Mouse (Mus musculus): ENCODE measurements around the gene Gse1.

The Gse1 gene

DNA sequence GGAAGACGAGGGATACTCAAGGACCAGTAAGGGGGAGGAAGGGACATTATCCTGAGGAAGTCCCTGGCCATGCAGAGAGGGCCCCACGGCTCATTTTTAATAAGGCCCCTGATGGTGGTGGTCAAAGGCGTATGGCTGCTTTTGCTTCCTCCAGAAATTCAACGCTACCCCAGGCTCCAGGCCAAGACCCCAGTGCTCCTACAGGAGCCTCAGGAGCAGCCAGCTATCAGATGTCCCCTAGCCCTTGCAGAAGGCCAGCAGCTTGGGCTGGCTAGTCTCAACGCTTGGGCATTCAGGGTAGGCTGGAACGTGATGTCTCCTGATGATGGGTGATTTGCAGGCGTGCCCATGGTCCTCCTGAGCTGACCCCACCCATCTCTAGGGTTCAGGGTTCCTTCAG, 204.2 kb downstream of the Gse1 start:
- no peak for DNase-seq

DNA sequence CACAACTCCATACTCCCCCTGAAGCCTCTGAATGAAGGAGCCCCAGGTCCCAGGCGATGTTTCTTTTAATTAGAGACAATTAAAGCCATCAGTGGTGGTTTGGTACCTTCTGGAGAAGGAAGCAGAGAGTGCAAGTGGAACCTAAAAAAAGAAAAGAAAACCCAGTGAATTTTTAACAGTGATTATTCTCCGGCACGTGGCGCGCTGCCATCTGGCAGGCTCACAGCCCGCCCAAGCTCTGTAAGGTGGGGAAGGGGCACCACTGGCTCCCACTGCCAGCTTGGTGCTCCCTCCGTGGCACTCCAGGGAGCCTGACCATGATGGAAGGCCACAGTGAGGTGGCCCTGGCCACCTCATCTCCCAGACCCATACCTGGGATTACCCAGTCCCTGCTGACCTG, 204.9 kb downstream of the Gse1 start:
- no peak for DNase-seq

DNA sequence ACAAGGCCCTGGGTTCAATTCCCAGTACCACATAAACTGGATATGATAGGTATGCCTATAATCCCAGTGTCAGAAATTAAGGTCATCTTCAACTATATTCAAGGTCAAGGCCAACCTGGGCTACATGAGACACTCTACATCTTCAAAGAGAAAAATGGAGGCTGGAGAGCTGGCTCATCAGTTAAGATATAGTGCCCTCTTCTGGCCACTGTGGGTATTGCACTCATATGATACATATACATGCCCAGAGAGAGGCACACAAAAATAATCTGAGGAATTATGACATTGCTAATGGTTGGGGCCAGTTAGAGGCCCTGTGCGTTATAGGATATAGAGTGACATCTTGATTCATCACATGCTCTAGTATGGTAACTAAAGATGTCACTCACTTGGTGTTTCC, 205.5 kb downstream of the Gse1 start:
- DNase-seq: no peak

DNA sequence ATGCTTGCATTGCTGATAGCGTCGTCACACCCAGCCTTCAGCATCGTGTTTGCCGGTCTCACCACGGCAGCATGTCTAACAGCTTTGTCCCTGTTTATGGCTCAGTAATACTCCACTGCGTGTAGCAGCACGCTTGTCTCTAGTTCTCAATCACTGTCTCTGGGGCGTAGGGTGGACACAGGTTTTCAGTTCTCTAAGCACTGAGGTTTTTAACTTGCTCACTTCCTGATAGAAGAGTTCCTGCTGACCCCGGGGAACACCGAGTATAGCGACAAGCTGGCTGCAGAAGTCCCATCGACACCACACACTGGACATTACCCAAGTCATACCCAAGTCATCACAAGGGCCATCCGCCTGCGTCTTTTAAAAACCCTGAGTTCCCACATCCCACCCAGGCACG, 207.5 kb downstream of the Gse1 start:
- no peak for DNase-seq

DNA sequence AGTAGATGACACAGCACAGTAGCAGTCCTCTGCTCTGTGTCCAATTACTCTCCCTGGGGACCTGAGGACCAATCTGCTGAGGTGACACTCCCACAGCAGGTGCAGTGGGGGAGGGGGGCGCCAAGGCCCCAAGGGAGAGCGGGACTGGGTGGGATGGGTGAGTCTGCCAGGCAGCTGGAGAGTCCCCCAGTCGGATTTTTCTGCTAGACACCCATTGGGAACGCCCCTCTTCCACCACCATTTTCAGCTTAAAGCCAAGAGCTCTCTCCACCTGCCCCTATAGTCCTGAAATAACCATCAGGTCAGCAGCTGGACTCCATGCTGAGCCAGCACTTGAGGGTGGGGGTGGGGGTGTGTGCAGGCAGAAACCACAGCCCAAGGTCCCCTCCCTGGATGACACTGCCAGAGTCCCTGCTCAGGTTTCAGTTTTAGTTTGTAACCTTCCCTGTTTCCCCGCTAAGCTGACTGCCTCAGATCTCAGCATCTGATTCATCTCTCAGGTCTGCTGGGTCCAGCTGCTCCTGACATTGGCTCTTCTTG, 208.3 kb downstream of the Gse1 start:
- DNase-seq: no peak

DNA sequence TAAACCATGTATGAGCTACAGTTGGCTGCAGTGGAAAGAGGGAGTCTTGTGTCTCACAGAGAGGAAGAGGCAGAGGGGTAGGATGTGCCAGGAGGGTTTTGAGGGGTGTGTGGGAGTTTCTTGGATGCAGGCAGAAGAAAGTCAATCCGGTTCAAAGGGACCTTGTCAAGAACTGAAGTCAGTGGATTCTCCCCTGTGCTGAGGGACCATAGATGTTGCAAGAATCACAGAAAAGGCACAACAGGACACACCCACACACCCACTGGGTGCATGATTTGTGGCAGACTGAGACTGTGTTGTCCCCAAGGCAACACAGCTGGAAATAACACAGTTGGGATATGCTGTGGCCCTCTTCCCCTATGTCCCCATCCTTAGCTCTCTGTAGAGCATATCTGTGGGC, 209.0 kb downstream of the Gse1 start:
- DNase-seq: no peak

DNA sequence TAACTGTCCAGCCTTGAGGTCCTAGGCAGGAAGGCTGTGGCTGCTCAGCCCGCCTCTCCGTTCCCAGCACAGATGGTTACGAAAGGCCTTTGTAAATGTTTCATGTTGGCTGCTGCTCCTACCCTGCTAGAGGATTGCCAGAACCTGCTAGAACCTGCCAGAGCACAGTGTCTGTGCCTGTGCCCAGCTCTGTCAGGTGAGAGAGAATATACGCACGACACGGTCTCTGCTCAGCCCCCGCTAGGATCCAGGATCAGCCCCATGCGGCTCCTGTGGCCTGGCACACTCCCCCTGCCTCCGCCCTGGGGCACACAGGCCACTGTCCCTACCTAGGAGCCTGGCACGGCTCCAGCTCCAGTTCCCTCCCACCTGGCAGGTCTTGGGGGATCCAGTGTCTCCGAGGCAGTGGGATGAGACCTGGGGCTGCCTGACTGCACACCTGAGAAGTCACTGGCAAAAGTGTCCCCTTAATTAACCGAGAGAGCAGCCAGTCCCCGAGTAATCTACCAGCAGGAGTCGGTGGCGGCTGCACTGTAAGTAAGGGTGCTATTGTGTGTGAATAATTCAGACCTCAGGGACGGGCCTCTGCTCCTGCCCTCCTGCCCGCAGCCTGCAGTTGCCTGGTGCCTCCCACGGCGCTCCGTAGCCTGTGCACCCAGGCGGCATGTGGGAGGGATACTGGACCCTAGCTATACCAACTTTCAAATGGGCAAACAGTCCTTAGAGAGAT, 209.6 kb downstream of the Gse1 start:
- DNase-seq: peak; percentile 77

DNA sequence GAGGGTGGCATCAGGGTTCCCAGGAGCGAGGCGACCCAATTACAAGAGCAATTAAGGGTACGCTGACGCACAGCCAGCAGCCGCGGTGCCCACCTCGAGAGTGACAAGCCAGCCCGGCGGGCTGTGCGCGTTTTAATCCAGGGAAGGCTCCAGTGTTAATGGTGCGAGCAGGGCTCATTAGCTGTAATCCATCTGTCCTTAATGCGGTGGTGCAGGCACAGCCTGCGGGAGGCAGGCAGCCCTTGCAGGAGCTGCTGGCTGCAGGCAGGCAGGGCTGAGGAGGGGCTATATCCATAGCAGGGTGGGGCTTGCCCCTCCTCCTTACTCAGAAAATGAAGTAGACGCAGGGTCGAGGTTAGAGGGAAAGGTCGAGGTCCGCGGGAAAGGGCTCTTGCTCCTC, 211.1 kb downstream of the Gse1 start:
- DNase-seq: no peak

DNA sequence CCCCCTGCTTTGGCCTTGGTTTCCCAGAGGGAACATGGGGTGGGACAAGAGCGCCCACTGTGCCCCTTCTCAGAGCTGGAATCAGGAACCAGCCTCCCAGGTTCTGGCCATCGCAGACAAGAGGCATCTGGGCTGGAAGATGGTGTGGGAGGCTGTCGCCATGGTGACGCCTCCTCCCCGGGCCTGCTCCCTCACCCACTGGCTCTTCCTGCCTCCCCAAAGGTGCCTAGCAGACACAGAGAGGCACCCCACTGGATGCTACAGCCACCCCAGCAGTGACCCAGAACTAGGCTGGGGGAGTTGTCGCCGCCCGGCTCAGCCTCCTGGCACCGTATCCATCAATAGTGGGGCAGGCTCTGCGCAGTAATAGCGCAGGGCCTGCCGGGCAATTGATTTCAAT, 212.5 kb downstream of the Gse1 start:
- no peak for DNase-seq

DNA sequence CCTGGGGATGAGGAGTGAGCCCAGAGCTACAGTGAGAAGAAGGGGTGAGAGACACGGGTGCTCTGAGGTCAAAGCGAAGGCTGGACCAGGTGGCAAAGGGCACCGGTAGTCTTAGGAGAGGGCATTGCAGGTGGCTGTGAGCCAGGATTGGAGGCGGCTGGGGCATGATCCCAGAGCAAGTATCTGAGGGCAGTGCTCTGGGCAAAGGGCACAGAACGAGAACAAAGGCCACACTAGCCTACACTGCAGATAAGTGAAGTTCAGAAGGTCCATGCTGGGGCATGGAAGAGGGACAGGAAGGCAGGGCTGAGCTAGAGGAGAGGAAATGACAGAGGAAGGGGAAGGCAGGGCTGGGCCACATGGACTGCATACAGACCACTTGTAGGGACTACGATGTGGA, 213.4 kb downstream of the Gse1 start:
- DNase-seq: peak; percentile 74

DNA sequence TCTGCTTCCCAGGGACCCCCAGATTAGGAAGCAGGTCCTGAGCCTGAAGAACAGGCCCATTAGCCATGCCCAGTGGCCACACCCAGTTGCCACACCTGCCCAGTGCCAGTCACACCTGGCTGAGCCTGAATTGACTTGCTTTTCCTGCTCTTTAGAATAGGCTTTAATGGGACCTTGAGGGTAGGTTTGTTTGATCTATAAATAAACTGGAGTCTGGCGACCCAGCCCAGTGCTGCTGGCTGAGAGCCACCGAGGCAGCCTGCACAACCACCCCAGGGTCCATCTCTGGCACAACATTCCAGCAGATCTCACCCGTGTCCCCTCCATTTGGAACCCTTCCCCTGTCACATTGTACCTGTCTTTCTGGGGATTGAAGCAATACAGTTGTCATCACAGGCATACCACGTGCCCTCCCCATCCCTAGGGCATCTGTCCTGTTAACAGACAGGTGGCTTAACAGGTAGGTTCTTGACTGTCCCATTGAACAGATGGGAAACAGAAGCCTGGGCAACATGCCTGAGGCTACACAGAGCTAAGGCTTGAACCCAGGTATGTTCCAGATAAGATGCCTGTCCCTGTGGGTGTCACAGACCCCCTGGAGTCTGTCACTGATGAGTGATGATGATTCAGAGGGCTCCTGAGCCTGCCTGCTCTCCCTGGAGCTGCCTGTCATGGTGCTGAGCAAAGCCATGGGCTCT, 214.2 kb downstream of the Gse1 start:
- peak; percentile 66 for DNase-seq

DNA sequence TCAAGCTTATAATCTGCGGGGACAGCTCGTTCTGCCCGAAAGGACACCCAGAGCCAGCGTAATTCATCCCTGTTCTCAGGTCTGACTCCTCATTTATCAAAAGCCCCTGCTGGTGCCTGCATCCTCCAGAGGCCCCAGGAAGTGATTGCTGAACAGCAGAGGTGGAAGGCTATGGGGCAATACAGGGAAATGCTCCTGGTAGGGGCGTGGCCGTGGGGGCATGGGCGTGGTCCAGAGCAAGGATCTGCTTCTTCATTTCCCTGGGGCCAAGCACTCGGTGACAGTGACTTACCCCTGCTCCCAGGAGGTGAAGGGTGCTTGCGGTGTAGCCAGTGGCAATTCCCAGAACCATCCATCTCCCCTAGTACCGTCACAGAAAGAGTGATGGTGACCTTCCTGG, 217.0 kb downstream of the Gse1 start:
- DNase-seq: no peak

DNA sequence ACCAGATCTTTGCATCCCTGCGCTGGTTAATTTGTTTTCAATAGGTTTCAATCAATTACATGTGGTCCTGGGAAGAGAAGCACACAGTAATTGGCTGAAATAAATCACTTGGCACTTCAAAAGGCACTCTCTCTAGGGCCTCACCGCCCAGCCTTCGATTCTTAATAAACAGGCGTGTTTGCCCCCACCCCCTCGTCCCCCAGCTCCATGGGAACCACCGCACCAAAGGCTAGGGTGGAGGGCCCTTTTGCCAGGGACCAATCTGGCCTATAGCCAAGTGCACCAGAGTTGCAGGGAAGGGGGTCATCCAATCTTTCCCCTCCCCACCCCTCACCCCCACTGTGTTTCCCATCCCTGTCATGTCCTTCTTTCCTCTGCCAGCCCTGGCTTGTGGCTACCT, 219.9 kb downstream of the Gse1 start:
- no peak for DNase-seq

DNA sequence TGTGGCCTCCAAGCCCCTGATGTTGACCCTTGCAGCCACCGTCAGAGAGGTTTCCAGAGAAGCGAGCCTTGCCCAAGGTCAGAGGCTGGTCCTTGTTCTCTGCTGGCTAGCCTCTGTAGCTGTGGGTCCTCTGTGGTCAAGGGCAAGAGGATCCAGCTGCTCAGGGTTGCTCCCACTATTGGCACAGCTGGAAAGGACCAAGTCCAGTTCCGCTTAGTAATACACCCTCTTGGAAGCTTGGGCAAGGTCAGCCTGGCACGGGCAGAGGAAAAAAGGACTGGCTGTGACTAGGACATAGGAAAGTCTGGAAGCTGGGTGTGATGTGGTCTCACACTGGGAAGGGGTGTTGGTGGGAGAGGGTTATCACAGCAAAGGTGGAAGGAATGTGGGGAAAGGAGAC, 220.9 kb downstream of the Gse1 start:
- DNase-seq: no peak

DNA sequence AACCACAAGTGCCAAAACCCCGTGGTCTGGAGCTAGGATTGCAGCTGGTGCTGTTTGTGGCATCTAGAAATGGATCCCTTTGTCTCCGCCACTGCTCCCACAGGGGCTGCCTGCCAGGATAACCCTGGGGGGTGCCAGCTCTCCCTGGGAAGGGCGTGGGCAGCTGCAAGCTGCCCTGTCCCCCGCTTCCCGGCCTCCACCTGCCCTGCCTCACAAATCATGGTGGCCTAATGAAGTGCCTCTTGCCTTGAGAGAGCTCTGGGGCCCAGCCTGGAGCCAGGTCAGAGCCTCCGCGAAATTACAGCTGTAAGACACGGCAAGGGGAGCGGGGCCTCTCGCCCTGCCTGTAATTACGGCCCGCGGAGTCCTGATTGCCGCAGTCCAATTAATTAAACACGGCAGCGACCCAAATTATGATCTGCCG, 221.4 kb downstream of the Gse1 start:
- DNase-seq: no peak

DNA sequence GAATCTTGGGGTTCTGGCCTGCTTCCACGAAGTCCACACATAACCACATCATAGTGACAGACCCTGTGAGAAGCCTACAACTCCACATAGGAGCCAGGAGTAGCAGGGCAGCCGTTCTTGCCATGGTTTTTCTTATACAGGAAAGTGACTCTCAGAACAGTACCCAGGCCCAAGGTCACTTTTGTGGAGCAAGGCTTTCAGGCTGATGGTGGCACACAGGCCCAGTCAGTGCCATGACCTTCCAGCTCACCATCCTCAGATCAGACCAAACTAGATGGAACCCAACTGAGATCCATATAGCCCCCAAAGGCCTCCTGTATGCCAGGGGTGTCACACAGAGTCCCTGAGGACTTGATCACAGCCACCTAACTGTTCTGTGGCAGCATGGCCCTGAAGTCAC, 223.9 kb downstream of the Gse1 start:
- no peak for DNase-seq

DNA sequence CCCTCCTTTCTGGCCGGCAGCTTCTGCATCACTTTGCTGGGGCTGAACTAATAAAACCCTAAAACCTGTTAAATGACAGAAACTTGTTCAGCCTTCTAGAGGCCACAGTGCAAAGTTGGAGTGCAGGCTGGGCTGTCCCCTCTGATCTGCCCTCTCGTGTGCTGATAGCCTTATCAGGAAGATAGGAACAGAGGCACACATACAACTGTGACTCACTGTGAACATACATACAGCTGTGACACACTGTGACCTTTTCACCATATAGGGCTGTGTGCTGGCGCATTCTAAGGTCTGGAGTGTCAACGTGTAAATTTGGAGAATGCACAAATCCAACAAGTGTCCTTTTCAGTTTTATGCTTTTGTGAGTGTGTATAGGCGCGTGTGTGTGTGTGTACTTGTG, 226.1 kb downstream of the Gse1 start:
- DNase-seq: no peak

DNA sequence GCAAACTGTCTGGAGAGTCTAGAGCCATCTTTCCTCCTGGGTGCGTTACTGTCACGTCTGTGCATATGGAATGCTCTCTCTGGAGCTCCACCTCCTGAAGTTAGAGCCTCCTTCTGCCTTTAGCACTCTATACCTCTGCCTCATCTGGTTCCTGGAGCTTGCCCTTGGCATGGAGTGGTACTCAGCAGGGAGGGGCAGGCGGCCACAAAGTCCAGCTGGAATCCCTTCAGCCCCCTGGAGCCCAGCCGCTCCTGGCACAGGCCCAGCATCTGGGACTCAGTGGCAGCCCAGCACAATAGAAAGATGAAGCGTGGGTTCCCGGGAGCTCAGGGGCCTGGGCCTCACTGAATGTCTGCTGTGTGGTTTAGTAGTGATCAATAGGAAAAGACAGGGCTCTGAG, 232.1 kb downstream of the Gse1 start:
- DNase-seq: peak; percentile 38

DNA sequence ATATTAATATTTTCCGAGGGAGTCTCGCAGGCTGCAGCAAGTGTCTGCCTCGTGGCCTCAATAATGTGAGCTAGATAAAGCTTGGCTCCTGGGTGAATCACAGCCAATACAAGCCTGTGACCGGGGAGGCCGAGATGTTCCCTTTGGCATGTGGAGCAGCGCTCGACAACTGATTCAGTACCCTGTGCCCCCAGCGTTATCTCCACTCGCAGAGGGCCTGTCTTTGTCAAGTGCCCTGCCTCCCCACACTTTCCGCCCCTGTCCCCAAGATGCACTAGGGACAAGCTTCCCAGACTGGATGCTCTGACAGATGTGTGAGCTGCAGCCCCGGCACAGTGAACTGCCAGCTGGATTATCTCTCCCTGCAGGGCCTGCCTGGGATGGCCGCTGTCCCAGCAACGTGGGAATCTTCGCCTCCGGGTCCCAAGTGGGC, 233.9 kb downstream of the Gse1 start:
- DNase-seq: no peak

DNA sequence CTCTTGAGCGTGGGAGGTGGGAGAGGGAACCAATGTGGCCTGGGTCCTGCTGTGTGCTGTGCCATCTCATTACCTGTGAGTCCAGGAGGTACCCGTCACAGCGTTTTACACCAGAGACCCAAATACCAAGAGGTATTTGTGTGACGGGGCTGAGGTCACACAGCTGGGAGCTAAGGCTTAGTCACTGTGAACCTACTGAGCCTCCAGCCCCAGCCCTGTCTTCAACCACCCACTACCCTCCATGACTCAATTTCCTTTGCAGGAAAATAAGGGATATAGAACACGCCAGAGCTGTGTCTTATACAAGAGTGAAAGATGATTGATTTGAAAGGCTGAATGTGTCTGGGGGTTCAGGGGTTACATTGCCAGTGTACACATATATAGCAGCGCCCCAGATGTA, 234.4 kb downstream of the Gse1 start:
- no peak for DNase-seq

DNA sequence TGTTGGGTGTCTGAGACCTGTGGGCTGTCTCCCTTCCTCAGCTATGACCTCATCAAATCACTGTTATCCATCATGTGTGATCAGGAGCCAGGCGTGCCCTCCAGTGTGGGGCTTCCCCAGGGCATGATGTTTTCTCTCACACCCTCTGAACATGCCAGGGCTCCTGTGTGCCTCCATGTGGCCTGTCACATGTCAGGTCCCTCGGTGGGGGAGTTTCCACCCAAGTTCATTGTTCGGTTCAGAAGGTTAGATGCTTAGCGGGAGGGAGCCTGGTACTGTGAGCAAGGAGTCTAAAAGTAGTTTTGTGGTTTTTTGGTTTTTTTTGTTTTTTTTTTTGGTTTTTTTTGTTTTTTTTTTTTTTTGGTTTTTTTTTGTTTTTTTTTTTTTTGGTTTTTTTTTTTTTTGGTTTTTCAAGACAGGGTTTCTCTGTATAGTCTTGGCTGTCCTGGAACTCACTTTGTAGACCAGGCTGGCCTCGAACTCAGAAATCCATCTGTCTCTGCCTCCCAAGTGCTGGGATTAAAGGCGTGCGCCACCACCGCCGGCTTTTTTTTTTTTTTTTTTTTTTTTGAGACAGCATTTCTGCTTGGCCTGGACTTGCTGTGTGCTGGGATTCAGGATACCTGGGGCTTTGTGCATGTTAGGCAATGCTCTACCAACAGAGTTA, 235.8 kb downstream of the Gse1 start:
- no peak for DNase-seq

DNA sequence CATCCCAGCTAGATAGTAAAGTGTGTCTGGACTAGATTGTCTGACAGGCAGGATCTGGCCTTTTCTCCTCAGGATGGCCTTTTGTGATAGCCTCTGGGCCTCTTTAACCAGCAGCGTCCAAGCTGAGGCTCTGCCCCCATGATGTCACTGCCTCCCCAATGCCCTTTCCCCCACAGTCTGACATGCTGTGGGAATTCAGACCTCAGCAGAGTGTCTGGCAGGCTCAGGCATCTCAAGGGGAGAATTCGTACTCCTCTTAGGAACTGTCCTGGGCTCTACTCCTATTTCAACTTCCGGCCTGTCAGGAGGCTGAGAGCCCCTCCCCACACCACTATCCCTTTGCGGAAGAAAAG, 236.3 kb downstream of the Gse1 start:
- DNase-seq: no peak

DNA sequence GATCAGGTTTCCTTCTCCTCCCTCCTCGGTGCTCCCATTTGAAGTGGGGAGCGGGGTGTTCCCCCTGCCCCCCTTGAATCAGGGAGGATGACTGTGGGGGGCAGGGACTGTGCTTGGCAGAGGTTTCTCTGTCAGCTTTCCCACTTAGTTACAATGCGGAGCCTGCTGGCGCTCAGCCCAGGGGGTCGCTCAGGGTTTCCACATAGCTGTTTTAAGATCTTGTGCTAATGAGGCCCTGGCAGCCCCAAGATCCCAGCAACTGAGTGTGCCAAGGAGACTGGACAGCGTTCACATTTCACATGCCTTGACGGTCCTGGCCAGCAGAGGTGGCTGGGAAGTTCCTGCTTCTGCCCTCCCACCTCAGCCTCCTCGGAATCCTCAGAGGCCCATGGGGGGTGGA, 237.5 kb downstream of the Gse1 start:
- no peak for DNase-seq

DNA sequence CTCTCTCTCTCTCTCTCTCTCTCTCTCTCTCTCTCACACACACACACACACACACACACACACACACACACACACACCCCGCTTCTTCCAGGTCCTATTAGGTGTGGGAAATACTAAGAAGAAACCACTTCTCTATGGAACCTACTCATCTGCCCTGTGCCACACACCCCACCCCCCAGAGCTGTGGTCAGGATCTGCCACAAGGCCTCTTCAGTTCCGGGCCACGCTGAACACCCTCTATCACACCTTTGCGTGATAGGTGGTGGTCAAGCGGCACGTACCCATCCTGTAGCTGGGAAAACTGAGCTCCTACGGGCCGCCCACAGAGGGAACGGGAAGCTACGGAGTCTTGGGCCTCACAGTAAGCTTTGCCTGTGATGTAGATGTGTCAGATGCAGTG, 238.0 kb downstream of the Gse1 start:
- no peak for DNase-seq

Measured in kidney, adult 11 months (tissue).